Mouse (Mus musculus): ENCODE results near the gene Samd14. TPM values are rescaled to one million over a fixed set of nuclear protein-coding genes. Genes with fewer than 3 reads are reported as not detected.
"Not testable (repeated sequence)": the region's sequence is repeated elsewhere in the genome, so short reads cannot be mapped to it uniquely, and the experiment has no call there.

Gene Samd14
- polyA plus RNA-seq, 1 experiment from 2014 or later, result 53.1 TPM

DNA sequence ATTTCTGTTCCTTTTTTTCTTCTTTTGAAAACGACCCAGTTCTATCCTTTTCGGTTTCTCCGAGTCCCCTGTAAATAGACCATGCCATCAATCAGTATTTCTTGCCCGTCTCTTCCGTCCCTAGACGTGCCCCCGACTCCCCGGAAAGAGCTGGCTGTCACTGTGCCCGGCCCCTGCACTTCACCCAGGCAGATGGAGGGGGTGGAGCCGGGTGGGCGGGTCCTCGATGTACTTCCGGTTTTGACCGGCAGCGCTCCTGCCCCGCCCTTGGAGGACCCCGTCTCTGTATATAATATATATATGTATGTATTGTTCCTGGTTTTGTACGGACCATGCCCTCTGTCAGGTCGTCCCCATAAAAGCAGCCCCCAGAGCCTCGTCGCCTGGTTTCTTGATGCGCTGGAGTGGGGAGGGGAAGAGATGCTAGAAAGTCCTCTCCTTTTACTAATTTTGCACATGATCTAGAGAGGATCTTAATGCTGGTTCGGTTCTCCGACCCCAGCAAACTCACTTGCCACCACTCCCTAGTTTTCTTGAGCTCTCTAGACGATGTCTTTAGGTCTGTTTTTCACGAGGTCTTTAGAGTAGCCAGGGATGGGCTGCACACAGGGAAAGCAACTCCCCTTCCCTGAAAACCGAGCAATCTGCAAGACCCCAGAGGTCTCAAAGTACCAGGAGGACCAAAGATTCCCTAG lies 3.0 kb upstream of the Samd14 start:
- Histone ChIP-seq H3K27me3 (ENCODE audit: control insufficient read depth, insufficient read depth, low read length) (no peaks in the 10 kb centered on the region), H3K9me3 (ENCODE audit: control insufficient read depth, low read length) (no peaks in the 10 kb centered on the region), H3K9ac (ENCODE audit: low read length) (peak overlapping the region; percentile 65), H3K36me3 (ENCODE audit: control insufficient read depth, insufficient read depth, low read length) (peaks cover 11% of the 10 kb centered on the region), H3K4me3 (ENCODE audit: low read depth, low read length) (peak overlapping the region; percentile 27), H3K27ac (ENCODE audit: low read depth, low read length) (peak overlapping the region; percentile 58), H3K4me1 (ENCODE audit: control insufficient read depth, insufficient read depth, low read length) (peaks cover 26% of the 10 kb centered on the region), H3K4me2 (ENCODE audit: low read depth) (peak overlapping the region; percentile 78)
- ATAC-seq (ENCODE audit: insufficient read depth, low FRiP score, low TSS enrichment), result peak; percentile 70
- DNase-seq (ENCODE audit: low spot score), result peak; percentile 88
- 3% methylated on average over 27 of the region's 27 CpGs for WGBS

DNA sequence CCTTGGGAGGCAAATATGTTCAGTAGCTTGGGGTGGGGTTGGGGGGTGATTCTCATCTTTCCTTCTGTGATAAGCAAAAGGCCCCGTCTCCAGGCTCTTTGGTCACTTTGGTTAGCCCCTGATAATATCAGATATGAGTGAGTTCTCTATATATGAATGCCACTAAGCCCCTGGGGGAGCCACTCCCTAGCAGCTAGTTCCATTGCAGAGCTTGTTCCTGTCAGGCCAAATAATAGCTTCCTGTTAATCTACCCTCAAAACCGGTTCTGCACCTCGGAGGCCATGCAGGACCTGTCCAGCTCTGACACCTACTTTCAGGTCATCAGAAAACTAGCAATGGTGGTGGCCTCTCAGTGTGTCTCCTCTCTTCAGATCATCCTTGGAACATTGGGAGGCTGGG lies 2.3 kb upstream of the Samd14 start:
- no peak overlapping the region for H3K27ac ChIP-seq (ENCODE audit: low read depth, low read length)
- H3K9me3 ChIP-seq (ENCODE audit: control insufficient read depth, low read length), result no peaks in the 10 kb centered on the region
- no peaks in the 10 kb centered on the region for H3K27me3 ChIP-seq (ENCODE audit: control insufficient read depth, insufficient read depth, low read length)
- ATAC-seq (ENCODE audit: insufficient read depth, low FRiP score, low TSS enrichment) (no peak), DNase-seq (ENCODE audit: low spot score) (no peak)
- H3K9ac ChIP-seq (ENCODE audit: low read length), result peak overlapping the region; percentile 65
- H3K4me3 ChIP-seq (ENCODE audit: low read depth, low read length), result peak overlapping the region; percentile 27; the same call in 1 of the 2 replicates
- H3K36me3 ChIP-seq (ENCODE audit: control insufficient read depth, insufficient read depth, low read length), result peaks cover 6% of the 10 kb centered on the region
- peak overlapping the region; percentile 78; the same call in 1 of the 2 replicates for H3K4me2 ChIP-seq (ENCODE audit: low read depth)
- 79% methylated on average over 3 of the region's 3 CpGs for WGBS
- peaks cover 28% of the 10 kb centered on the region for H3K4me1 ChIP-seq (ENCODE audit: control insufficient read depth, insufficient read depth, low read length)

DNA sequence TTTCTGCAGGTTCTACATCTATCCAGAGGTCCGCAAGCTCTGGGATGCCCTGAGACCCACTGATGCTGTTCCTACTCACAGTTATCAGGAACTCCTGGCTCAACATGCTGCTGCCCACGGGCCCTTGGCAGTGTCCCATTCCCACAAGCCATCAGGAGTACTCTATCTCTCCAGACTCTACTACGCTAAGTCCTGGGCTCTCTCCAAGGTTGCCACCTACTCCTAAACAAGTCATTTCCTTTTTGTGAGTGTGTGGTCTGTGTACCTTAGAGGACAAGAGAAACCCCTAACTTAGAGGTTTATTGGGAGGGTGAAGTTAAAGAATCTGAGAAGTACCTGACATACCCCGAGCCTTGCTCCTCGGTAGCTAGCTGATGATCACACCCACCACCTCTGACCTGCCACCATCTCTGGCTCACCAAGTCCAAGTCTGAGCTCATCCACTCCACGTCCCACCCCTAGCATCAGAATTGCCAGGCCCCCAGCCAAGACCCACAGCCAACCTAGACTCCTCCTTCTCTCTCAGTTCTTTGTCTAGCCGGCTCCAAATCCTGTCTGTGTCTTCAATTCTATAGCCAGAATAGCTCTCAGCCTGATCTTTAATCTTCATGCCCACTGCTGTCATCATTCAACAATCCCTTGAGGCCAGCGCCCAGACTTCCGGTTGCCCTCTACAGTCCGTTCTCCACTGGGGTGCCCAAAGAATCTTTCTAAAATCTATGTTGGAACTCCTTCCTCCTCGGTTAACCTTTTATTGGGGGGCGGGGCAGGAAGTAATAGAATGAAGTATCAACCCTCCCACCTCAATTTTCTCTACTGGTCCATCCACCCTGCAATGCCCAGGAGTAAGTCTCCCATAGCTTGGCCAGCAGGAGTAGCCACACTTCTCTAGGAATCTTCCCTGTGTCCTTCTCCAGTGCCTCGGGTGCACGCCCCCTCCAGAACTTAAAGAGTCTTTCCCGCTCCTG lies 734 bp upstream of the Samd14 start:
- Histone ChIP-seq H3K4me3 (ENCODE audit: low read depth, low read length) (peak overlapping the region; percentile 59), H3K27ac (ENCODE audit: low read depth, low read length) (peak overlapping the region; percentile 92), H3K9me3 (ENCODE audit: control insufficient read depth, low read length) (no peaks in the 10 kb centered on the region), H3K4me2 (ENCODE audit: low read depth) (peak overlapping the region; percentile 58), H3K9ac (ENCODE audit: low read length) (peak overlapping the region; percentile 84), H3K36me3 (ENCODE audit: control insufficient read depth, insufficient read depth, low read length) (peaks cover 3% of the 10 kb centered on the region; the same call in 1 of the 2 replicates), H3K4me1 (ENCODE audit: control insufficient read depth, insufficient read depth, low read length) (peaks cover 28% of the 10 kb centered on the region), H3K27me3 (ENCODE audit: control insufficient read depth, insufficient read depth, low read length) (no peaks in the 10 kb centered on the region)
- ATAC-seq (ENCODE audit: insufficient read depth, low FRiP score, low TSS enrichment) (no peak), DNase-seq (ENCODE audit: low spot score) (peak; percentile 44)
- WGBS, result 38% methylated on average over 15 of the region's 15 CpGs

DNA sequence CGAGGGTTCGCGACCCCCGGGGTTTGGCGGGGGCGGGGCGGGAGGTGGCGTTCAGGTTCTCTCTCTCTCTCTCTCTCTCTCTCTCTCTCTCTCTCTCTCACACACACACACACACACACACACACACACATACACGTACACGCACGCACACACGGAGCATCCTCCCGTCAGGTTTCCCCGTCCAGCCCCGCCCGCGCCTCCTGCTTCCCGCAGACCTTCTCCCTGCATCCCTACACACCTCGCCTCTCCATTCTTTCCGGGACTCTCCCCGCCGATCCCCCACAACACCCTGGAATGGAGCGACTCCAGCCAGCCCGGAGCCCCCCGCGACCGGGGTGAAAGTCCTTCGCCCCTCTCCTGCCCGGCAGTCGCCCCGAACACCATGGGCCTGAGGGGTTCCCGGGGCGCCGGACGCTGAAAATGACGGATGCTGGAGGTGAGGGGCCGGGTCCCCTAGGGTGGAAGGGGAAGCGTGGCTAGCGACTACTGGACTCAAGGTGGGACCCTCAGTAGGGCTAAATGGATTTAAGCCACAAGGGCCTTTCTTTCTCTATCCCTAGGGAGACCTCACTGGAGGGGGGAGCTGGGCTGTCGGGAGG lies 561 bp downstream of the Samd14 start:
- 1% methylated on average over 30 of the region's 40 CpGs for WGBS
- Histone ChIP-seq H3K4me2 (ENCODE audit: low read depth) (peak overlapping the region; percentile 58), H3K9me3 (ENCODE audit: control insufficient read depth, low read length) (no peaks in the 10 kb centered on the region), H3K9ac (ENCODE audit: low read length) (peak overlapping the region; percentile 84), H3K27me3 (ENCODE audit: control insufficient read depth, insufficient read depth, low read length) (no peaks in the 10 kb centered on the region), H3K4me3 (ENCODE audit: low read depth, low read length) (peak overlapping the region; percentile 59), H3K27ac (ENCODE audit: low read depth, low read length) (peak overlapping the region; percentile 92), H3K36me3 (ENCODE audit: control insufficient read depth, insufficient read depth, low read length) (peaks cover 3% of the 10 kb centered on the region), H3K4me1 (ENCODE audit: control insufficient read depth, insufficient read depth, low read length) (peaks cover 28% of the 10 kb centered on the region)
- no peak for ATAC-seq (ENCODE audit: insufficient read depth, low FRiP score, low TSS enrichment)
- peak; percentile 52 for DNase-seq (ENCODE audit: low spot score)

DNA sequence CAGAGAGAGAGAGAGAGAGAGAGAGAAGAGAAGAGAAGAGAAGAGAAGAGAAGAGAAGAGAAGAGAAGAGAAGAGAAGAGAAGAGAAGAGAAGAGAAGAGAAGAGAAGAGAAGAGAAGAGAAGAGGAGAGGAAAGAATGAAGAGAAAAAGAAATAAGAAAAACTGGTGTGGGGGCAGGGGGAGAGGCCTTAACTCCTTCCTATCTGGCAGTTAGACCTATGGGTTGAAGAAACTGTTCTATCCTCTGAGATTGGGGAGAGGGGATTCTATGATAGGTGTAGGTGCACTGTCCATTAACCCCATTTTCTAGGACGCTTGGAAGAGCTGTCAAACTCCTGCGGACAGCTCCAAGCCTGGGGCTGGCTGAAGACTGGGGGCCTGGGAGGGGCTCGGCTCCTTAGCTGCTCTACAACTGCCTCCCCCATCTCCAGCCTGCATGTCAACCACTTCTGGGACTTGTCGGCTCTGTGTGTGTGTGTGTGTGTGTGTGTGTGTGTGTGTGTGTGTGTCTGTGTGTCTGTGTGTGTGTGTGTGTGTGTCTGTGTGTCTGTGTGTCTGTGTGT lies 1.2 kb downstream of the Samd14 start:
- 19% methylated on average over 4 of the region's 4 CpGs for WGBS
- peak overlapping the region; percentile 84 for H3K9ac ChIP-seq (ENCODE audit: low read length)
- not testable (repeated sequence) for H3K27ac ChIP-seq (ENCODE audit: low read depth, low read length); H3K36me3 ChIP-seq (ENCODE audit: control insufficient read depth, insufficient read depth, low read length); H3K27me3 ChIP-seq (ENCODE audit: control insufficient read depth, insufficient read depth, low read length); H3K9me3 ChIP-seq (ENCODE audit: control insufficient read depth, low read length); ATAC-seq (ENCODE audit: insufficient read depth, low FRiP score, low TSS enrichment); DNase-seq (ENCODE audit: low spot score)
- peaks cover 27% of the 10 kb centered on the region for H3K4me1 ChIP-seq (ENCODE audit: control insufficient read depth, insufficient read depth, low read length)
- H3K4me3 ChIP-seq (ENCODE audit: low read depth, low read length), result peak overlapping the region; percentile 59
- peak overlapping the region; percentile 58 for H3K4me2 ChIP-seq (ENCODE audit: low read depth)

DNA sequence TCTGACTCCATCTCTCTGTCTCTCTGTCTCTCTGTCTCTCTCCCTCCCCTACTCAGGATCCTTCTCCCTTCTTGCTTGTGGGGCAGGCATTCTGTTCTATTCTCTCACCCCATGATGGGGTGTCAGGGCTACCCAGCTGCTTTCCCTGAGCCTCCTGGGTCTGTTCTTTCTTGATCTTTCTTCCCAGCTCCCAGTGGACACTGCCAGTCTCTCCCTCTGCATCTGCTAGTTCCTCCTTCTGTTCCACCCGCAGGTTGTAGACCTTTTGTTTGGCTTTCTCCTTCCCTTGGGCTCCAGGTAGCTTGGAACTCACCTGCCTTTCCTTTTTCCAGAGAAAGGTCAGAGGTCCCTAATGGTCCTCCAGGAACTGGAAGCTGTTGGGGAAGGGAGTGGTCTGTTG lies 1.7 kb downstream of the Samd14 start:
- no peak for ATAC-seq (ENCODE audit: insufficient read depth, low FRiP score, low TSS enrichment)

DNA sequence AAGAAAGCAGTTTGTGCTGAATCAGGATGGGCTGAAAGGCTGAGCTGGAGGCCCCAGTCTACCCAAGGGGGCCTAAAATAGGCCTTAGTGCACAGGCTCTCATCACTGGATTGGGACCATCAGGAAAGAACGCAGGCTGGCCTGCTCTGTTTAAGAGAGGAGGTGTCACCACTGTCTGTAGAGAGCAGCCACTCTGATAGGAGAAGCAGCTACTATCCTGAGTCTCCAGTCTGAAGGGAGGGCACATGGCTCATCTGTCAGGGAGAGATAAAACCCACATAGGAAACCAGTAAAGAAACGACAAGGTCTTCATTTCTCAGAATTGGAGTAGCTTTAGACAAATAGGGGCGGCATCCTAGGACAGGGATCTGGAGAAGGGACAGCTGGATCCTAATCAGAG lies 2.4 kb downstream of the Samd14 start:
- peaks cover 18% of the 10 kb centered on the region for H3K4me1 ChIP-seq (ENCODE audit: control insufficient read depth, insufficient read depth, low read length)
- H3K27ac ChIP-seq (ENCODE audit: low read depth, low read length), result no peak overlapping the region

More for the DNA sequence above, 1.7 kb downstream of the Samd14 start:
- Histone ChIP-seq H3K27me3 (ENCODE audit: control insufficient read depth, insufficient read depth, low read length) (no peaks in the 10 kb centered on the region), H3K9me3 (ENCODE audit: control insufficient read depth, low read length) (no peaks in the 10 kb centered on the region), H3K4me1 (ENCODE audit: control insufficient read depth, insufficient read depth, low read length) (peaks cover 22% of the 10 kb centered on the region), H3K9ac (ENCODE audit: low read length) (peak overlapping the region; percentile 40), H3K4me3 (ENCODE audit: low read depth, low read length) (peak overlapping the region; percentile 59), H3K36me3 (ENCODE audit: control insufficient read depth, insufficient read depth, low read length) (peaks cover 3% of the 10 kb centered on the region), H3K4me2 (ENCODE audit: low read depth) (peak overlapping the region; percentile 58), H3K27ac (ENCODE audit: low read depth, low read length) (peak overlapping the region; percentile 40; the same call in 1 of the 2 replicates)
- 44% methylated on average over 1 of the region's 1 CpGs for WGBS
- DNase-seq (ENCODE audit: low spot score), result no peak

DNA sequence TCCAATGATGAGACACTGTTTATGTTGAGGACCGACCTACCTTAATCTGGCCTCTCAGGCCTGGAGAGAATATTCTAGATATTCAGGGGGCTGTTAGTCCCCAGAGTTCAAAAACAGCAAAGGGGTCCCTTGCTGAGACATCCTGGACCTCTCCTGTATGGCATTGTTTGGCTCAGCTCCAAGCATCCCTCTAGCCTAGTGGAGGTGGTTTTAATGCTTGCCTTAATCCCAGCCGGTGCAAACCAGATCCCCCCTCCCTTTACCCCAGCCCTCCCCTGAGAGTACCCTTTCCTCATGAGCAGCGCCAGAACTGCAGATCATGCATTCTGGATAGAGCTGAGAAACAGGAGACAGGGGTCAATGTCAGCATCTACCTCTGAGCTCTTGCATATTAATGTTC lies 2.8 kb downstream of the Samd14 start:
- peaks cover 6% of the 10 kb centered on the region for H3K36me3 ChIP-seq (ENCODE audit: control insufficient read depth, insufficient read depth, low read length)
- ATAC-seq (ENCODE audit: insufficient read depth, low FRiP score, low TSS enrichment), result no peak
- H3K9me3 ChIP-seq (ENCODE audit: control insufficient read depth, low read length), result no peaks in the 10 kb centered on the region
- H3K4me3 ChIP-seq (ENCODE audit: low read depth, low read length), result no peak overlapping the region
- H3K4me1 ChIP-seq (ENCODE audit: control insufficient read depth, insufficient read depth, low read length), result peaks cover 17% of the 10 kb centered on the region
- 64% methylated on average over 3 of the region's 3 CpGs for WGBS
- H3K4me2 ChIP-seq (ENCODE audit: low read depth), result peak overlapping the region; percentile 58
- no peak for DNase-seq (ENCODE audit: low spot score)
- H3K27ac ChIP-seq (ENCODE audit: low read depth, low read length), result no peak overlapping the region
- no peaks in the 10 kb centered on the region for H3K27me3 ChIP-seq (ENCODE audit: control insufficient read depth, insufficient read depth, low read length)
- H3K9ac ChIP-seq (ENCODE audit: low read length), result no peak overlapping the region

More for the DNA sequence above, 2.4 kb downstream of the Samd14 start:
- DNase-seq (ENCODE audit: low spot score) (no peak), ATAC-seq (ENCODE audit: insufficient read depth, low FRiP score, low TSS enrichment) (no peak)
- Histone ChIP-seq H3K4me2 (ENCODE audit: low read depth) (peak overlapping the region; percentile 58), H3K9me3 (ENCODE audit: control insufficient read depth, low read length) (no peaks in the 10 kb centered on the region), H3K27me3 (ENCODE audit: control insufficient read depth, insufficient read depth, low read length) (no peaks in the 10 kb centered on the region), H3K9ac (ENCODE audit: low read length) (peak overlapping the region; percentile 40; the same call in 1 of the 2 replicates), H3K36me3 (ENCODE audit: control insufficient read depth, insufficient read depth, low read length) (peaks cover 5% of the 10 kb centered on the region), H3K4me3 (ENCODE audit: low read depth, low read length) (peak overlapping the region; percentile 59; the same call in 1 of the 2 replicates)
- 62% methylated on average over 3 of the region's 3 CpGs for WGBS
